Mouse (Mus musculus) spleen, adult 2 months (tissue): ENCODE measurements around the gene Kcne3.

ENCODE experiments used
- CTCF ChIP-seq: fragments of 200-500 bp; IDR thresholded peaks from 2 replicates; pipeline ENCODE4 v1.5.1; 2011; ENCODE audit warnings: mild to moderate bottlenecking, inconsistent platforms; ENCODE audit not compliant: insufficient read depth, insufficient read length, insufficient replicate concordance; ENCODE audit errors: extremely low read depth
- POLR2A ChIP-seq: fragments of 200-500 bp; IDR thresholded peaks from 2 replicates; pipeline ENCODE4 v1.6.1; 2011; ENCODE audit warnings: low read depth, low read length, inconsistent platforms

- TF ChIP-seq POLR2A (no peak), CTCF (no peak)
These were observed 38.0 kb downstream of the Kcne3 start for GRCm38 (mm10) chr7:100214310-100214709.
